Mouse (Mus musculus): ENCODE measurements around the gene Gm26938.

Gene Gm26938

DNA sequence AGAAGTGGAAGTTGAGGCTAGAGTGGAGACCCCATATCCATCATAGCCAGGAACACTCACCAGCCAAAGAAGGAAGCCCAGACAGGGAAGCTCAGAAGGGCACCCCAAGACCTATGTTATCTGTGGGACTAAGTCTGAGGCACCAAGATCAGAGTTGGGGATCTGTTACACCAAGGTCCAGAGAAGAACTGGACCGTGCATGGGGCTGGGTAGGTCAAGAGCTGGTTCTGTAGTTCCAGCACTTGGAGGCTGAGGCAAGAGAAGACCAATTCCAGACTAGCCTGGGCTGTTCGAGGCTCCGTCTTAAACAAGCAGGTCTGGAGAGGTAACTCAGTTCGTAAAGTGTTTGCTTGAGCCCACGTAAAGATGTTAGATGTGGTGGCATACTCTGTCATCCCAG, 32.1 kb downstream of the Gm26938 start:
- no peak for DNase-seq (ENCODE audit: low spot score)

DNA sequence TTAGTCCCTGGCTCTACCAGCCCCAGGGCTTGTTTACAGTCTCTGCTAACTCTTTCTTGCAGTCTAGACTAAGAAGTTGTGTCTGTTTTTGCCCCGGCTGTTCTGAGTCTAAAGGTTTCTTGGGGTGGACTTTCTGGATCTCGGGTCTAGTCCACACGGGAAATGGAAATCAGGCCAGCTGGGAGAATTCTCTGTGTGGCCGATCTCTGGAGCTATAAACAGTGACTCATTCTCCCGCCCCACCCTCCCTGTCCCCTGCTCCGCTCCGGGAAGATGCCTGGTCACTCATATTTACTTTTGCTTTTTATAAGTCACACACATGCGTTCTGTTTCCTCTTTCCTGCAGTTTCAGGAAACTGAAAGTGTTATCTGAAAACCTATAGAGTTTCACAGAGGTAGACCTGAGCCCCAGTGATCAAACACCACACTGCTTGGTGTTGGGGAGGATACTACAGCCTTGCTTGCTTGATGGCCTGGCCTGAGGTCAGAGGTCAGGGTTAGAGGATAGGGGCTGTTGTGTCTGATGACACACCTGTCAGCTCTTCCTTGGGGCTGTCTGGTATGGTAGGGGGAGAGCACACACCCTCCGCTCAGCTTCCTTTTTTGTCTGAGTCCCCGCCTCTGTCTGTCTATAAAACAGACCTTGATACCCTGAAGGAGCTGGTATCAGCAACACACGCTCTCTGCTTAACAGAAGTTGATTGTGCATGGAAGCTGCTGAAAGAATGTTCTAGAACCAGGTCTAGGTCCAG, 32.7 kb downstream of the Gm26938 start:
- peak; percentile 78 for DNase-seq (ENCODE audit: low spot score)

DNA sequence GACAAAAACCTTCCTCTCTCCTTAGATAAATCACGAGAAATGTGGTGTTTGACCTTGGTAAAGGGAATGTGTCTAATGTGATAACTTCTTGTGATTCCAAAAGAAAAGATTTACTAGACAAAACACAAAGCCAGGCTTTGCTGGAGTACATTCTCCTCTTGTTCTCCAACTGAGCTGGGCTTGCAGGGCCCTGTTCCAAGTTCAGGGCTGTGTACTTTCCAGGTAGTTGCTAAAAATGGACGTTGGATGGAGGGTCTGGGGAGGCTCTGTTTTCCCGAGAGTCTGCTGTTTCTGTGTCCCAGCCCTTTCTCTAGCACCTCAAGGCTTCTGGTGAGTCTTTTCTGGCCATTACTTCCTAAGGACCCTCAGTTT, 33.3 kb downstream of the Gm26938 start:
- DNase-seq (ENCODE audit: low spot score), result no peak

GRCm38 (mm10) chr5:139792159-139792775, 33.9 kb downstream of the Gm26938 start:
- DNase-seq (ENCODE audit: low spot score), result peak; percentile 39

GRCm38 (mm10) chr5:139791227-139792158, 34.7 kb downstream of the Gm26938 start, which contains the start of gene Mafk:
Gene Mafk, plus strand, starts transcription at chr5:139791513.
- DNase-seq (ENCODE audit: low spot score), result peak; percentile 98

- peak; percentile 37 for DNase-seq (ENCODE audit: low spot score)
Measured at GRCm38 (mm10) chr5:139789466-139789865, 36.7 kb downstream of the Gm26938 start.

DNA sequence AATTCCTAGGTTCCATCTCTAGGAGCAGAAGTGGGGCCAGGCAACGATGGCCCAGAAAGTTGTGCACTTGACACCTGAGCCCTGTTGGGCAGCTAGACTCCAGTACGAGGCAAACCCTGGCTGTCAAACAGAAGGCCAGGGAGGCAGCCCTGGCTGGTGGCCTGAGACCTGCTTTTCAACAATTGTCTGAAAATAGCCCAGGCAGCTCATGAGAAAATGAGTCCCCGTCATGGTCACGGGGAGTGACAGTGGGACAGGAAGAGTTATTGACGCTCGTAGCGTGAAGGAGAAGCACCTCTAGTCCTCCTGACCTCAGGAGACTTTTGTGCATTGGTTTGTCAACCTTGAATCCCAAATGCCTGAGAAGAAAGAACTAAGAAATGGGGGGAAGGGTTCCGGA, 44.8 kb downstream of the Gm26938 start:
- DNase-seq (ENCODE audit: low spot score), result no peak

- DNase-seq (ENCODE audit: low spot score), result no peak
Measured at GRCm38 (mm10) chr5:139776966-139777365, 49.2 kb downstream of the Gm26938 start.

GRCm38 (mm10) chr5:139775216-139775926, 50.8 kb downstream of the Gm26938 start, which contains the start of gene Ints1:
Gene Ints1, minus strand, starts transcription at chr5:139775674.
- DNase-seq (ENCODE audit: low spot score), result peak; percentile 99

- DNase-seq (ENCODE audit: low spot score), result no peak
Measured at GRCm38 (mm10) chr5:139768216-139768615, 58.0 kb downstream of the Gm26938 start.

- peak; percentile 39 for DNase-seq (ENCODE audit: low spot score)
Measured at GRCm38 (mm10) chr5:139764296-139764695, 61.9 kb downstream of the Gm26938 start.

DNA sequence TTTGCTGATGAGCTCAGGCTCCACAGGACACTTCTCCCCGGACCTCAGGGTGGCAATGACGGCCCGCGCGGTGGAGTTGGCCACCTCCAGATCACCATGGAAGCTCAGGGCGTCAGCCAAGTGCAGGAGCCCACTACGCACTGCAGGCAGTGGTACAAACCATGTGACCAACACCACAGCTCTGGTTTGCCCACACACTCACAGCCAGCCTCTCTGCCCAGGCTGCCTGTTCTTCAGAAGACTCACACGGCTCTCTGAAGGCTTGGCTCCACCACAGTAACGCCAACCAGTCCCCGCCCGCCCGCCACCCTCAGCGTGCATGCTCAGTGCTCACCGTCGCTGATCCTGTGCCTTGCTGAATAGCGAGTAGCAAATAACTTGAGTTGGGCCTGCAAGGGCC, 68.1 kb downstream of the Gm26938 start:
- no peak for DNase-seq (ENCODE audit: low spot score)

Data from adipocyte (in vitro differentiated cells).